Mouse (Mus musculus): ENCODE data around the gene Gm28168. TPM values are rescaled to one million over a fixed set of nuclear protein-coding genes. Genes with fewer than 3 reads are reported as not detected.
"Not testable (repeated sequence)": the region's sequence is repeated elsewhere in the genome, so short reads cannot be mapped to it uniquely, and the experiment has no call there.

The Gm28168 gene
- not detected in 2 replicates for polyA plus RNA-seq (2014; fragmentation: Nextera tagmentation; extraction: Ambion mirVana)

DNA sequence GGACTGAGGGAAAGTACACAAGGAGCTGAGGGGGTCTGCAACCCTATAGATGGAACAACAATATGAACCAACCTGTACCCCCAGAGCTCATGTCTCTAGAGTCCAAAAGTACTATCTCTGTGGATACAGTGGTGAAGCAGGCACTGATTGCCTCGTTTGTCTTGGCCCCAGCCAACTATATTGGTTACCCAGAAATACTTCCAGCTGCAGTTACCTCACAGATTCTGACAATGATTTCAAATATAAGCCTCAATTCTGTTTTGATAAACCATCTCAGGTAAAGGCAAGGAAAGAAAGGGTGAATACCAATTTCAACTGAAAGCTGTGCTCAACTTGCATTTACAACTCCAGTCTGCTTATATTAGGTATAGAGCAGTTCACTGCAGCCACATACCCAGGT is at the start of gene Gm28168:
Gene Gm28168 (plus strand): TSS at position 301 of the 400 bp plus-strand sequence.
- H3K4me2 ChIP-seq (ENCODE audit: low read depth, severe bottlenecking); ATAC-seq (ENCODE audit: insufficient number of reproducible peaks, low FRiP score, low TSS enrichment, low read depth); H3K4me3 ChIP-seq (ENCODE audit: low read depth, low read length); H3K9me3 ChIP-seq (ENCODE audit: control insufficient read depth, low read length); H3K27ac ChIP-seq (replicated peaks; ENCODE audit: low read depth, low read length); H3K4me1 ChIP-seq (ENCODE audit: control insufficient read depth, insufficient read depth, low read length); H3K9ac ChIP-seq (ENCODE audit: low read length); H3K36me3 ChIP-seq (ENCODE audit: control insufficient read depth, insufficient read depth, low read length); H3K27me3 ChIP-seq (ENCODE audit: control insufficient read depth, insufficient read depth, low read length); DNase-seq (ENCODE audit: low spot score): not testable (repeated sequence)
- WGBS: 74% methylated on average over 1 of the region's 1 CpGs

DNA sequence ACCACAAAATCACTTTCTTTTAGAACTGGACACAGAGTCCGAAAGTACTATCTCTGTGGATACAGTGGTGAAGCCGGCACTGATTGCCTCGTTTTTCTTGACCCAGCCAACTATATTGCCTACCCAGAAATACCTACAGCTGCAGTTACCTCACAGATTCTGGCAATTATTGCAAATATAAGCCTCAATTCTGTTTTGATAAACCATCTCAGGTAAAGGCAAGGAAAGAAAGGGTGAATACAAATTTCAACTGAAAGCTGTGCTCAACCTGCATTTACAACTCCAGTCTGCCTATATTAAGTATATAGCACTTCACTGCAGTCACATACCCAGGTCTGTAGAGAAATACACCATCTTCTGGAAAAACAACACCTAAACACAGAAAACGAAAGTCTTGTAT is 37.8 kb downstream of the Gm28168 start, which contains the start of gene Gm7145:
Gene Gm7145 (plus strand): TSS at position 301 of the 400 bp plus-strand sequence.
- Histone ChIP-seq H3K9me3 (ENCODE audit: control insufficient read depth, low read length) (0 out of 2 replicates have a peak, but pooled peaks cover 5% of the 10 kb centered on the region), H3K27me3 (ENCODE audit: control insufficient read depth, insufficient read depth, low read length) (no peaks in the 10 kb centered on the region), H3K36me3 (ENCODE audit: control insufficient read depth, insufficient read depth, low read length) (no peaks in the 10 kb centered on the region), H3K4me2 (ENCODE audit: low read depth, severe bottlenecking) (no peak within 1 kb of the TSS), H3K4me3 (ENCODE audit: low read depth, low read length) (no peak within 1 kb of the TSS), H3K9ac (ENCODE audit: low read length) (no peak within 1 kb of the TSS), H3K27ac (replicated peaks; ENCODE audit: low read depth, low read length) (no peak within 1 kb of the TSS), H3K4me1 (ENCODE audit: control insufficient read depth, insufficient read depth, low read length) (no peaks in the 10 kb centered on the region)
- DNase-seq (ENCODE audit: low spot score) (no peak), ATAC-seq (ENCODE audit: insufficient number of reproducible peaks, low FRiP score, low TSS enrichment, low read depth) (no peak)
- 75% methylated on average over 4 of the region's 4 CpGs for WGBS

Other genes starting within 250 kb of the Gm28168 start
- gene Gm28363, start 230.9 kb upstream of the Gm28168 start, polyA plus RNA-seq (2014; fragmentation: Nextera tagmentation; extraction: Ambion mirVana): not detected in 2 replicates
- not detected in 2 replicates for gene B020011L13Rik, start 146.9 kb upstream of the Gm28168 start, polyA plus RNA-seq (2014; fragmentation: Nextera tagmentation; extraction: Ambion mirVana)
- gene Gm28360, start 97.9 kb upstream of the Gm28168 start, polyA plus RNA-seq (2014; fragmentation: Nextera tagmentation; extraction: Ambion mirVana): not detected in 2 replicates
- gene Gm7145, start 37.9 kb downstream of the Gm28168 start, polyA plus RNA-seq (2014; fragmentation: Nextera tagmentation; extraction: Ambion mirVana): not detected in 2 replicates
- gene Gm29106, start 248.5 kb downstream of the Gm28168 start, polyA plus RNA-seq (2014; fragmentation: Nextera tagmentation; extraction: Ambion mirVana): 0.16 and 0.27 TPM in 2 replicates

All from limb, embryonic 11.5 days (tissue).